Comparison of ENCODE assay signal across 8 mouse cellular contexts in the genomic region with DNA sequence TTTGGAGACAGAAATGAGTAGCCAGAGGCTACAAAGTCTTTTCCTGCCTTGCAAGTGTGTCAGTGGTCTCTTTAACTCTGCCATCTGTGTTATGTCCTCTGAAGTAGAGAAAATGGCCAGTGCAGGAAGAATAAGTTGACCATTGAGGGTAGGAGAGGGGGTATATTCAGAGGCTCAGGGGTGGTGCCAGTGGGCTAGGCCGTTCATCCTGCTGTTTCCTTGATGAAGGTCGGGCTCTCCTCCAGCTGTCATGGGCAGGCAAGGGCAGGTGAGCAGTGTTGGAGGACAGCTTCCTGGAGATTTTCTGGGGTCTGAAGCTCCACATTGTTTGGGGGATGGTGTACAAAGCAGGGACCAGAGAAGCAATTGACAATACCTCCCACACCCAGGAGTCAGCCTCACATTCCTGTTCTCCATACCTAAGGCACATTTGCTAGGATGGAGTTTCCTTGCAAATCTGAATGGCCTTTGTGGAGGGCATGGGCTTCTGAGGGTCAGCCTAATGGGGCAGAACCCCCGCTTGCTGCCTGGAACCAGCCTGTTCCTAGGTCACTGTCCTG. TPM values are rescaled to one million over a fixed set of nuclear protein-coding genes. Genes with fewer than 3 reads are reported as not detected.
DNase-seq lines count a peak whose midpoint lies in the region; ATAC-seq and TF ChIP-seq lines count a peak whose summit lies in the region.
"Had no signal": no experiment of that assay in that cellular context is flagged by ENCODE, and none has a peak within 500 bp of the region (broad histone marks: within the 10 kb centered on the region; RNA-seq: fewer than 3 reads in every experiment).

No protein-coding gene starts in this region.

- TF ChIP-seq CTCF in lung, postnatal 0 days (IDR thresholded peaks at IDR 0.05), result no peak
- no peak for TF ChIP-seq CTCF in forebrain, postnatal 0 days (IDR thresholded peaks at IDR 0.05; ENCODE audit: low read depth)

- H3K4me2 ChIP-seq in lung, postnatal 0 days (replicated peaks; ENCODE audit: low read depth, low read length), result peak overlapping the region; percentile 63
- H3K4me2 ChIP-seq in forebrain, postnatal 0 days (ENCODE audit: low read depth), result peak overlapping the region; percentile 85
- H3K4me2 ChIP-seq in limb, embryonic 14.5 days (replicated peaks; ENCODE audit: low read depth, low read length, severe bottlenecking), result peak overlapping the region; percentile 91
- peak overlapping the region; percentile 83 for H3K4me2 ChIP-seq in stomach, embryonic 16.5 days (ENCODE audit: low read depth, low read length)

- peaks cover 21% of the 10 kb centered on the region; the same call in 1 of the 2 replicates for H3K4me1 ChIP-seq in lung, postnatal 0 days (ENCODE audit: insufficient read depth, low read depth, low read length)
- peaks cover 13% of the 10 kb centered on the region for H3K4me1 ChIP-seq in forebrain, postnatal 0 days (ENCODE audit: insufficient read depth)
- H3K4me1 ChIP-seq in limb, embryonic 14.5 days (ENCODE audit: control insufficient read depth, insufficient read depth, low read length), result peaks cover 14% of the 10 kb centered on the region
- H3K4me1 ChIP-seq in stomach, embryonic 16.5 days (ENCODE audit: control insufficient read depth, insufficient read depth, low read length), result peaks cover 27% of the 10 kb centered on the region

- peak overlapping the region; percentile 95 for H3K27ac ChIP-seq in lung, postnatal 0 days (ENCODE audit: low read length)
- no peak overlapping the region for H3K27ac ChIP-seq in forebrain, postnatal 0 days (ENCODE audit: low read depth, low read length)
- no peak overlapping the region for H3K27ac ChIP-seq in limb, embryonic 14.5 days (replicated peaks; ENCODE audit: low read depth, low read length)
- peak overlapping the region; percentile 86; the same call in 1 of the 2 replicates for H3K27ac ChIP-seq in stomach, embryonic 16.5 days (ENCODE audit: low read length)

- DNase-seq in lung, postnatal 0 days (ENCODE audit: low spot score), result no peak
- no peak for DNase-seq in lung, postnatal 4 days
- DNase-seq in forebrain, postnatal 0 days, result no peak
- DNase-seq in limb, embryonic 14.5 days (ENCODE audit: low spot score), result no peak
- no peak for DNase-seq in urinary bladder, postnatal 10 days (ENCODE audit: low spot score)
- DNase-seq in cerebellum, adult 8-10 months, result no peak

- H3K27me3 ChIP-seq in lung, postnatal 0 days (replicated peaks; ENCODE audit: insufficient read depth, low read length), result no peaks in the 10 kb centered on the region
- no peaks in the 10 kb centered on the region for H3K27me3 ChIP-seq in forebrain, postnatal 0 days (ENCODE audit: insufficient read depth, low read length)
- no peaks in the 10 kb centered on the region for H3K27me3 ChIP-seq in limb, embryonic 14.5 days (ENCODE audit: control insufficient read depth, insufficient read depth, low read length)
- H3K27me3 ChIP-seq in stomach, embryonic 16.5 days (ENCODE audit: control insufficient read depth, insufficient read depth, low read length), result no peaks in the 10 kb centered on the region

- H3K9me3 ChIP-seq in lung, postnatal 0 days (ENCODE audit: low read length), result no peaks in the 10 kb centered on the region
- H3K9me3 ChIP-seq in forebrain, postnatal 0 days (ENCODE audit: low read length), result no peaks in the 10 kb centered on the region
- no peaks in the 10 kb centered on the region for H3K9me3 ChIP-seq in limb, embryonic 14.5 days (ENCODE audit: control insufficient read depth, low read length)
- H3K9me3 ChIP-seq in stomach, embryonic 16.5 days (replicated peaks; ENCODE audit: control insufficient read depth, low read length), result no peaks in the 10 kb centered on the region

- 37% methylated on average over 3 of the region's 3 CpGs for WGBS in lung, postnatal 0 days
- 79% methylated on average over 3 of the region's 3 CpGs for WGBS in forebrain, postnatal 0 days
- 68% methylated on average over 3 of the region's 3 CpGs for WGBS in limb, embryonic 14.5 days
- WGBS in stomach, embryonic 16.5 days, result 54% methylated on average over 3 of the region's 3 CpGs

- TF ChIP-seq EP300 in lung, postnatal 0 days (IDR thresholded peaks at IDR 0.05), result no peak

- peaks cover 19% of the 10 kb centered on the region; the same call in 1 of the 2 replicates for H3K36me3 ChIP-seq in lung, postnatal 0 days (ENCODE audit: insufficient read depth, low read length)
- H3K36me3 ChIP-seq in forebrain, postnatal 0 days (ENCODE audit: insufficient read depth), result peaks cover 38% of the 10 kb centered on the region
- H3K36me3 ChIP-seq in limb, embryonic 14.5 days (ENCODE audit: control insufficient read depth, insufficient read depth, low read length), result peaks cover 39% of the 10 kb centered on the region
- peaks cover 17% of the 10 kb centered on the region for H3K36me3 ChIP-seq in stomach, embryonic 16.5 days (ENCODE audit: control insufficient read depth, insufficient read depth, low read length)

- H3K4me3 ChIP-seq in lung, postnatal 0 days (ENCODE audit: low read depth, low read length), result peak overlapping the region; percentile 88
- H3K4me3 ChIP-seq in forebrain, postnatal 0 days (ENCODE audit: low read depth, low read length), result peak overlapping the region; percentile 96; the same call in 1 of the 2 replicates
- H3K4me3 ChIP-seq in limb, embryonic 14.5 days (replicated peaks; ENCODE audit: low read length), result peak overlapping the region; percentile 80
- H3K4me3 ChIP-seq in stomach, embryonic 16.5 days (replicated peaks; ENCODE audit: low read length), result peak overlapping the region; percentile 84

- no peak for ATAC-seq in lung, postnatal 0 days
- no peak for ATAC-seq in forebrain, postnatal 0 days
- ATAC-seq in limb, embryonic 14.5 days (ENCODE audit: low FRiP score, low read depth), result no peak
- no peak for ATAC-seq in stomach, embryonic 16.5 days (ENCODE audit: insufficient read depth, low FRiP score)

- no peak for TF ChIP-seq POLR2A in limb, embryonic 14.5 days (IDR thresholded peaks at IDR 0.05; ENCODE audit: borderline replicate concordance, extremely low read depth, insufficient read depth, insufficient read length)

- H3K9ac ChIP-seq in lung, postnatal 0 days (replicated peaks; ENCODE audit: low read depth), result peak overlapping the region; percentile 81
- peak overlapping the region; percentile 73 for H3K9ac ChIP-seq in forebrain, postnatal 0 days
- H3K9ac ChIP-seq in limb, embryonic 14.5 days (ENCODE audit: low read depth, low read length, severe bottlenecking), result peak overlapping the region; percentile 89
- peak overlapping the region; percentile 90 for H3K9ac ChIP-seq in stomach, embryonic 16.5 days (ENCODE audit: low read length)

RNA-seq across cellular contexts. Expression of gene Gm28035, which starts 1.4 kb away (rescaled TPM):
- polyA plus RNA-seq in lung, postnatal 0 days (2015; fragmentation: Nextera tagmentation; extraction: Ambion mirVana), result 0.12 and 0.21 TPM in 2 replicates
- 4.2 and 5.1 TPM in 2 replicates for total RNA-seq in forebrain, postnatal 0 days (2014; rRNA removed)
- 0.13 and 0.16 TPM in 2 replicates for polyA plus RNA-seq in forebrain, postnatal 0 days (2015; fragmentation: Nextera tagmentation; extraction: Ambion mirVana)
- polyA plus RNA-seq in limb, embryonic 14.5 days (2012; rRNA removed), result 3.8 and 6.0 TPM in 2 replicates
- 0.11 and 0.23 TPM in 2 replicates for polyA plus RNA-seq in limb, embryonic 14.5 days (2014; fragmentation: Nextera tagmentation; extraction: Ambion mirVana)
- 0.24 and 0.30 TPM in 2 replicates for polyA plus RNA-seq in stomach, embryonic 16.5 days (2015; fragmentation: Nextera tagmentation; extraction: Ambion mirVana)

RNA-seq across cellular contexts. Expression of gene Lrrc8a, which starts 1.5 kb away (rescaled TPM):
- 58.2 and 68.8 TPM in 2 replicates for polyA plus RNA-seq in lung, postnatal 0 days (2015; fragmentation: Nextera tagmentation; extraction: Ambion mirVana)
- total RNA-seq in forebrain, postnatal 0 days (2014; rRNA removed), result 32.3 and 44.5 TPM in 2 replicates
- 48.0 and 55.3 TPM in 2 replicates for polyA plus RNA-seq in forebrain, postnatal 0 days (2015; fragmentation: Nextera tagmentation; extraction: Ambion mirVana)
- 18.8 and 26.3 TPM in 2 replicates for polyA plus RNA-seq in limb, embryonic 14.5 days (2012; rRNA removed)
- 47.2 and 53.8 TPM in 2 replicates for polyA plus RNA-seq in limb, embryonic 14.5 days (2014; fragmentation: Nextera tagmentation; extraction: Ambion mirVana)
- 34.0 and 40.1 TPM in 2 replicates for polyA plus RNA-seq in stomach, embryonic 16.5 days (2015; fragmentation: Nextera tagmentation; extraction: Ambion mirVana)

RNA-seq across cellular contexts. Expression of gene Phyhd1, which starts 27.0 kb away (rescaled TPM):
- polyA plus RNA-seq in lung, postnatal 0 days (2015; fragmentation: Nextera tagmentation; extraction: Ambion mirVana), result 9.5 and 13.4 TPM in 2 replicates
- total RNA-seq in forebrain, postnatal 0 days (2014; rRNA removed), result 6.3 and 15.7 TPM in 2 replicates
- polyA plus RNA-seq in forebrain, postnatal 0 days (2015; fragmentation: Nextera tagmentation; extraction: Ambion mirVana), result 5.0 and 6.3 TPM in 2 replicates
- 11.7 and 12.8 TPM in 2 replicates for polyA plus RNA-seq in limb, embryonic 14.5 days (2012; rRNA removed)
- polyA plus RNA-seq in limb, embryonic 14.5 days (2014; fragmentation: Nextera tagmentation; extraction: Ambion mirVana), result 5.0 and 5.1 TPM in 2 replicates
- 13.3 and 13.5 TPM in 2 replicates for polyA plus RNA-seq in stomach, embryonic 16.5 days (2015; fragmentation: Nextera tagmentation; extraction: Ambion mirVana)

RNA-seq across cellular contexts. Expression of gene Kyat1, which starts 33.3 kb away (rescaled TPM):
- 12.7 and 17.1 TPM in 2 replicates for polyA plus RNA-seq in lung, postnatal 0 days (2015; fragmentation: Nextera tagmentation; extraction: Ambion mirVana)
- total RNA-seq in forebrain, postnatal 0 days (2014; rRNA removed), result 18.3 and 22.6 TPM in 2 replicates
- 14.7 and 15.7 TPM in 2 replicates for polyA plus RNA-seq in forebrain, postnatal 0 days (2015; fragmentation: Nextera tagmentation; extraction: Ambion mirVana)
- polyA plus RNA-seq in limb, embryonic 14.5 days (2012; rRNA removed), result 24.5 and 30.3 TPM in 2 replicates
- polyA plus RNA-seq in limb, embryonic 14.5 days (2014; fragmentation: Nextera tagmentation; extraction: Ambion mirVana), result 10.2 and 10.3 TPM in 2 replicates
- polyA plus RNA-seq in stomach, embryonic 16.5 days (2015; fragmentation: Nextera tagmentation; extraction: Ambion mirVana), result 25.8 and 39.2 TPM in 2 replicates

RNA-seq across cellular contexts. Expression of gene Gm28038, which starts 41.9 kb away (rescaled TPM):
- not detected in 2 replicates for polyA plus RNA-seq in lung, postnatal 0 days (2015; fragmentation: Nextera tagmentation; extraction: Ambion mirVana)
- 2.4 TPM in 1 of 2 replicates, not detected in the other for total RNA-seq in forebrain, postnatal 0 days (2014; rRNA removed)
- not detected in 2 replicates for polyA plus RNA-seq in forebrain, postnatal 0 days (2015; fragmentation: Nextera tagmentation; extraction: Ambion mirVana)
- not detected in 2 replicates for polyA plus RNA-seq in limb, embryonic 14.5 days (2012; rRNA removed)
- not detected in 2 replicates for polyA plus RNA-seq in limb, embryonic 14.5 days (2014; fragmentation: Nextera tagmentation; extraction: Ambion mirVana)
- polyA plus RNA-seq in stomach, embryonic 16.5 days (2015; fragmentation: Nextera tagmentation; extraction: Ambion mirVana), result not detected in 2 replicates
- total RNA-seq: adrenal gland, adult 2 months had no signal
- polyA plus RNA-seq: adrenal gland, adult 2 months had no signal

Comparison
In these comparisons a context has a peak if more than half of its experiments do, and no peak if none do; other contexts are left out.
1. H3K27ac ChIP-seq: peak in lung, postnatal 0 days (single experiment) and stomach, embryonic 16.5 days (single experiment); none in forebrain, postnatal 0 days (single experiment) and limb, embryonic 14.5 days (single experiment).
2. Peak in every context shown above with its lines, with median percentiles within 50 percentile points of each other: H3K4me2 ChIP-seq, H3K4me3 ChIP-seq and H3K9ac ChIP-seq.